Mouse (Mus musculus) lung, postnatal 36 days (tissue): ENCODE data around the gene Ttk.

ENCODE experiments used
- DNase-seq: peaks from one replicate; pipeline ENCODE4 v3.0.0; 2022; ENCODE audit warnings: mixed read lengths

Ttk gene

GRCm38 (mm10) chr9:83902086-83902485, 67.6 kb downstream of the Ttk start:
- no peak for DNase-seq

- DNase-seq = no peak
Measured at GRCm38 (mm10) chr9:83905820-83906219, 71.3 kb downstream of the Ttk start.

GRCm38 (mm10) chr9:83907017-83907416, 72.5 kb downstream of the Ttk start:
- no peak for DNase-seq

- no peak for DNase-seq
Measured at GRCm38 (mm10) chr9:83909836-83910235, 75.3 kb downstream of the Ttk start.

- DNase-seq = no peak
Measured at GRCm38 (mm10) chr9:83910926-83911325, 76.4 kb downstream of the Ttk start.
